Mouse (Mus musculus) ES-Bruce4 (cell line): ENCODE data around the gene Tgm6. TPM values are rescaled to one million over a fixed set of nuclear protein-coding genes. Genes with fewer than 3 reads are reported as not detected.

Source experiments
- H3K27ac ChIP-seq: 2 replicates; pipeline ENCODE4 v1.5.1; 2012; ENCODE audit warnings: low read length, inconsistent platforms; ENCODE audit not compliant: insufficient read depth
- H3K27me3 ChIP-seq: 2 replicates; pipeline ENCODE4 v1.6.1; 2012; ENCODE audit warnings: mild to moderate bottlenecking, low read length, inconsistent platforms; ENCODE audit not compliant: control insufficient read depth, poor library complexity, insufficient read depth, severe bottlenecking
- H3K36me3 ChIP-seq: 2 replicates; pipeline ENCODE4 v1.6.1; 2012; ENCODE audit warnings: inconsistent platforms, mild to moderate bottlenecking, low read length, moderate library complexity; ENCODE audit not compliant: control insufficient read depth, poor library complexity, insufficient read depth, severe bottlenecking
- H3K4me1 ChIP-seq: one replicate; pipeline ENCODE4 v1.8.1; 2011; ENCODE audit warnings: low read length; ENCODE audit not compliant: control insufficient read depth, insufficient read depth
- H3K4me3 ChIP-seq: 2 replicates; pipeline ENCODE4 v1.5.1; 2011; ENCODE audit warnings: low read depth, mild to moderate bottlenecking, low read length
- H3K9ac ChIP-seq: 2 replicates; pipeline ENCODE4 v1.6.1; 2012; ENCODE audit warnings: low read depth, mild to moderate bottlenecking, inconsistent platforms; ENCODE audit not compliant: poor library complexity, severe bottlenecking
- H3K9me3 ChIP-seq: replicated peaks from 2 replicates; pipeline ENCODE4 v1.6.1; 2012; ENCODE audit warnings: mild to moderate bottlenecking, low read length, inconsistent platforms; ENCODE audit not compliant: control insufficient read depth, poor library complexity, insufficient read depth, severe bottlenecking
- CTCF ChIP-seq: IDR thresholded peaks from one replicate; pipeline ENCODE4 v1.8.1; 2011; ENCODE audit warnings: low read depth, low read length
- EP300 ChIP-seq: IDR thresholded peaks from 2 replicates; pipeline ENCODE4 v1.6.1; 2011; ENCODE audit warnings: low read depth, low read length; ENCODE audit not compliant: insufficient read depth
- POLR2A ChIP-seq: IDR thresholded peaks from one replicate; pipeline ENCODE4 v1.8.1; 2011; ENCODE audit warnings: low read length; ENCODE audit not compliant: insufficient read depth
- polyA plus RNA-seq: library from polyadenylated mRNA; stranded (reverse); fragments of >200 nt; gene quantifications from 2 replicates; pipeline ENCODE4 v1.2.4, GENCODE M21; 2011; ENCODE audit warnings: low read depth; ENCODE audit not compliant: missing spikeins, insufficient read depth, insufficient read length

The Tgm6 gene
- polyA plus RNA-seq, 1 experiment: not detected

GRCm38 (mm10) chr2:130188391-130188790 lies 76.2 kb downstream of the Tgm6 start:
- Histone ChIP-seq H3K4me3 (no peak overlapping the region), H3K9me3 (0 out of 2 replicates have a peak, but pooled peaks cover 3% of the 10 kb centered on the region), H3K4me1 (no peaks in the 10 kb centered on the region), H3K36me3 (no peaks in the 10 kb centered on the region), H3K27me3 (no peaks in the 10 kb centered on the region), H3K27ac (no peak overlapping the region), H3K9ac (no peak overlapping the region)
- TF ChIP-seq POLR2A (no peak), CTCF (no peak), EP300 (no peak)

DNA sequence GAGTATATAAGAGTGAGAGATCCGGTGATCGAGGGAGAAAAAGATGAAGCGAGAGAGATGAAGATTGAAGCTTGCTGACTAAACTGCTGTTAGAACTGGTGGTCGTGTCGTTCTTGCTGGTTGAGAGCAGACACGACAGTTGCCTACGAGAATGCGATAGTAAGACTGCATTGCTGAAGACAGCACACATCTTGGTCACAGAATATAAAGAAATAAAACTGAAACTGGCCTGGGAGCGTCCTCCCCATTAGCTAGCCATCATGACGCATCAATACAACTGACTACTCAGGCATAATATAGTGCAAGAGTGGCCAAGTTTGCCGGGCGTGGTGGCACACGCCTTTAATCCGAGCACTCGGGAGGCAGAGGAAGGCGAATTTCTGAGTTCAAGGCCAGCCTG lies 82.7 kb downstream of the Tgm6 start, which contains the start of gene Tmc2:
Gene Tmc2, plus strand, starts transcription at position 301 of the 400 bp plus-strand sequence.
- Histone ChIP-seq H3K27ac (no peak within 1 kb of the TSS), H3K4me3 (no peak within 1 kb of the TSS), H3K4me1 (no peaks in the 10 kb centered on the region), H3K27me3 (no peaks in the 10 kb centered on the region), H3K9ac (no peak within 1 kb of the TSS), H3K36me3 (no peaks in the 10 kb centered on the region), H3K9me3 (no peaks in the 10 kb centered on the region)
- TF ChIP-seq EP300 (no peak), CTCF (no peak), POLR2A (no peak)

GRCm38 (mm10) chr2:130200961-130201360 lies 88.7 kb downstream of the Tgm6 start:
- no peaks in the 10 kb centered on the region for H3K36me3 ChIP-seq
- no peaks in the 10 kb centered on the region for H3K27me3 ChIP-seq
- no peak overlapping the region for H3K9ac ChIP-seq
- no peak for TF ChIP-seq CTCF
- no peak for TF ChIP-seq EP300
- TF ChIP-seq POLR2A: no peak
- no peak overlapping the region for H3K27ac ChIP-seq
- no peak overlapping the region for H3K4me3 ChIP-seq
- H3K4me1 ChIP-seq: no peaks in the 10 kb centered on the region
- H3K9me3 ChIP-seq: no peaks in the 10 kb centered on the region

Other genes starting within 250 kb of the Tgm6 start
- 0.21 and 0.33 TPM in 2 replicates for gene Tgm3, start 100.1 kb upstream of the Tgm6 start, polyA plus RNA-seq
- 244 and 254 TPM in 2 replicates for gene Snrpb, start 67.0 kb downstream of the Tgm6 start, polyA plus RNA-seq
- gene Tmc2, start 82.8 kb downstream of the Tgm6 start, polyA plus RNA-seq: not detected in 2 replicates
- gene Nop56, start 162.0 kb downstream of the Tgm6 start, polyA plus RNA-seq: 387 and 404 TPM in 2 replicates
- 158 and 163 TPM in 2 replicates for gene Idh3b, start 172.1 kb downstream of the Tgm6 start, polyA plus RNA-seq
- 4.8 and 5.3 TPM in 2 replicates for gene Ebf4, start 182.8 kb downstream of the Tgm6 start, polyA plus RNA-seq